Mouse (Mus musculus): ENCODE data around the gene Dab2ip. TPM values are rescaled to one million over a fixed set of nuclear protein-coding genes. Genes with fewer than 3 reads are reported as not detected.

Dab2ip gene
- polyA plus RNA-seq, 1 experiment from 2014 or later: 50.5 TPM

GRCm38 (mm10) chr2:35764328-35764727 lies 206.3 kb downstream of the Dab2ip start:
- no peaks in the 10 kb centered on the region for H3K27me3 ChIP-seq (replicated peaks; ENCODE audit: control insufficient read depth, insufficient read depth, low read length)
- ATAC-seq (ENCODE audit: low read depth): no peak
- 75% methylated on average over 8 of the region's 8 CpGs for WGBS
- H3K9ac ChIP-seq (ENCODE audit: low read depth, low read length): no peak overlapping the region
- no peak overlapping the region for H3K27ac ChIP-seq (replicated peaks; ENCODE audit: low read depth, low read length)
- H3K9me3 ChIP-seq (ENCODE audit: control insufficient read depth, low read length): no peaks in the 10 kb centered on the region
- H3K4me1 ChIP-seq (ENCODE audit: control insufficient read depth, insufficient read depth, low read length): peaks cover 13% of the 10 kb centered on the region; the same call in 1 of the 2 replicates
- no peaks in the 10 kb centered on the region for H3K36me3 ChIP-seq (ENCODE audit: control insufficient read depth, insufficient read depth, low read length)
- no peak for DNase-seq (ENCODE audit: low spot score)
- H3K4me2 ChIP-seq (ENCODE audit: low read depth, low read length): no peak overlapping the region
- H3K4me3 ChIP-seq (ENCODE audit: low read depth, low read length): no peak overlapping the region

DNA sequence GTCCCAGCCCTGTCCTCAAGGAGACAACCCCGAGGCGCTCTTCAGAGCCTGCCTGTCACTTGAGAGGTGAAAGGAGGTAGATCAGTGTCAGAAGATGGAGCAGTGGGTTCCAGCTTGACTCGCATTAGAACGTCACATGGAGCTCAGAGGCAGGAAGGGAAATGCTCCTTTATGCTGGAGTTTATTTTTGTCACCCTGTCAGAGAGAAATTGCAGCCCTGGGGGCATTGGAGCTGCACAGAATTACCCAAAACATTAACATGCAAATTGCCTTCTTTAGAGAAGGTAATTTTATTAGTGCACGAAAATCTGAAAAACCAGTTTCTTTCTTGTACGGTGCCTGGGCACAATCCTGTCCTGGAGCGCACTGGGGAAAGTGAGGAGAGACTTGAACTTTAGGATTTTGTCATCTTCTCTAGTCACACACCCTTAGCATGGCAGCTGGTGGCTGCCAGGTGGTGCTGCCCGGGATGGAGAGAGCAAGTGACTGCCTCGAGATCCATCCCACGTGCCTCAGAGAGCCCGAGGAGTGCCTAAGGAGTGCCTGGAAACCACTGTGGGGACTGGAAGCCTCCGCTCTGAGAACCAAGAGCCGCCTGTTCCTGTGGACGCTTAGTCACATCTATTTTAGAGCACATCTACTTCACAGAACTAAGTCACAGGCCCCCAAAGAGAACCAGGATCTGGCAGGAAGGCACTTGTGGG lies 209.9 kb downstream of the Dab2ip start:
- no peak; the same call in 1 of the 2 replicates for ATAC-seq (ENCODE audit: low read depth)
- no peaks in the 10 kb centered on the region for H3K9me3 ChIP-seq (ENCODE audit: control insufficient read depth, low read length)
- no peak overlapping the region for H3K4me2 ChIP-seq (ENCODE audit: low read depth, low read length)
- no peak overlapping the region for H3K4me3 ChIP-seq (ENCODE audit: low read depth, low read length)
- H3K36me3 ChIP-seq (ENCODE audit: control insufficient read depth, insufficient read depth, low read length): no peaks in the 10 kb centered on the region
- DNase-seq (ENCODE audit: low spot score): no peak
- H3K27me3 ChIP-seq (replicated peaks; ENCODE audit: control insufficient read depth, insufficient read depth, low read length): no peaks in the 10 kb centered on the region
- no peak overlapping the region for H3K27ac ChIP-seq (replicated peaks; ENCODE audit: low read depth, low read length)
- no peak overlapping the region for H3K9ac ChIP-seq (ENCODE audit: low read depth, low read length)
- 31% methylated on average over 14 of the region's 14 CpGs for WGBS
- H3K4me1 ChIP-seq (ENCODE audit: control insufficient read depth, insufficient read depth, low read length): peaks cover 13% of the 10 kb centered on the region; the same call in 1 of the 2 replicates

DNA sequence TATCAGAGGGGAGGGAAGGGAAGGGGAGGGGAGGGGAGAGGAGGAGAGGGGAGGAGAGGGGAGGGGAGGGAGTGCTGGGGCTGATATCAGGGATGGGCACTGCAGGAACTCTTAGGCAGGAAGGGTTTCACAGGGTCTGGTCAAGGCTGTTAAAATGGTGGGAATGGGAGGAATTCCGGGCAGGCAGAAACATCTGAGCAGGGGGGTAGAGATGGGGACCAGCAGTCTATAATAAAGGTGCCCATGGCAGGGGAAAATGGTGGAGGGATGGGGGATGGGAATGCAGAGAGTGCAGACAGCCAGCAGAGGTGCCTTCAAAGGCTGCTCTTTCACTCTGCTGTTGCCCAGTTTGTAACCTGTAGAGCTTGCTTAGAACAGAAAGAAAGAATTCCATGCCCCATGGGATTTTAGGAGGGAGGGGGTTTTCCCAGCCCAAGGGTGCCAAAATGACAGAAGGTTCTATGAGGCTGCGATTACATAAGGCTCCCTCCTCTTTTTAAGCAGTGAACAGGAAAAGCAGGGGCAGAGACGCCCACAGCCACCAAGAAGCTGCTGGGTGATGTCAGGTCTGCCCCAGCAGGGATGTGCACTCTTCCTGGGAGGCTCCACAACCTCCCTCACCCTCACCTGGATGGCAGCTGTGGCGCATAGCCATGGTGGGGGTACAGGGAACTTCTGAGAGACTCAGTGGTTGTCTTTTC lies 210.6 kb downstream of the Dab2ip start:
- H3K4me2 ChIP-seq (ENCODE audit: low read depth, low read length): no peak overlapping the region

DNA sequence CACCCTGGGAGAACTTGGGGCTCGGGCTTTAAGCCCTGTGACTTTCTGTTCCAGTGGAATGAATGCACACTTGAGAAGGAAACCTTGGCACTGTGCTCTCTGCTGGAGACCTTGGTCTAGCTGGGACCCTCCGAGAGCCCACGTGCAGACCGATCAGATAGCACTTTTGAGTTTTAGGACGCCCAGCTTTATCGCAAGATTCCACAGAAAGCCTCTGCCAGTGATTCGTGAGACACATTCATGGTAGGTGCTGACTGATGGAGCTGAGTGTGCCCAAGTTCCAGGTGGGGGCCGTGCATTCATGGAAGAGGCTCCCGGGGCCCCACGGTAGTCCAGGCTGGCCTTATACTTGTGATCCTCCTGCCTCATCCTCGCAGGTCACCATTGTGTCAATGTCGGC lies 211.3 kb downstream of the Dab2ip start:
- Histone ChIP-seq H3K9me3 (ENCODE audit: control insufficient read depth, low read length) (no peaks in the 10 kb centered on the region), H3K36me3 (ENCODE audit: control insufficient read depth, insufficient read depth, low read length) (no peaks in the 10 kb centered on the region), H3K27me3 (replicated peaks; ENCODE audit: control insufficient read depth, insufficient read depth, low read length) (no peaks in the 10 kb centered on the region), H3K4me3 (ENCODE audit: low read depth, low read length) (no peak overlapping the region), H3K4me2 (ENCODE audit: low read depth, low read length) (no peak overlapping the region), H3K4me1 (ENCODE audit: control insufficient read depth, insufficient read depth, low read length) (peaks cover 13% of the 10 kb centered on the region; the same call in 1 of the 2 replicates), H3K9ac (ENCODE audit: low read depth, low read length) (no peak overlapping the region), H3K27ac (replicated peaks; ENCODE audit: low read depth, low read length) (no peak overlapping the region)
- 89% methylated on average over 12 of the region's 12 CpGs for WGBS
- no peak for DNase-seq (ENCODE audit: low spot score)
- ATAC-seq (ENCODE audit: low read depth): no peak

More for the DNA sequence above, 210.6 kb downstream of the Dab2ip start:
- 36% methylated on average over 4 of the region's 4 CpGs for WGBS
- no peak overlapping the region for H3K27ac ChIP-seq (replicated peaks; ENCODE audit: low read depth, low read length)
- H3K27me3 ChIP-seq (replicated peaks; ENCODE audit: control insufficient read depth, insufficient read depth, low read length): no peaks in the 10 kb centered on the region
- ATAC-seq (ENCODE audit: low read depth) (no peak), DNase-seq (ENCODE audit: low spot score) (no peak)
- H3K9me3 ChIP-seq (ENCODE audit: control insufficient read depth, low read length): no peaks in the 10 kb centered on the region
- peaks cover 13% of the 10 kb centered on the region; the same call in 1 of the 2 replicates for H3K4me1 ChIP-seq (ENCODE audit: control insufficient read depth, insufficient read depth, low read length)
- no peaks in the 10 kb centered on the region for H3K36me3 ChIP-seq (ENCODE audit: control insufficient read depth, insufficient read depth, low read length)
- no peak overlapping the region for H3K4me3 ChIP-seq (ENCODE audit: low read depth, low read length)
- H3K9ac ChIP-seq (ENCODE audit: low read depth, low read length): no peak overlapping the region

- Histone ChIP-seq H3K4me2 (ENCODE audit: low read depth, low read length) (no peak overlapping the region), H3K9ac (ENCODE audit: low read depth, low read length) (no peak overlapping the region), H3K27me3 (replicated peaks; ENCODE audit: control insufficient read depth, insufficient read depth, low read length) (no peaks in the 10 kb centered on the region), H3K4me3 (ENCODE audit: low read depth, low read length) (no peak overlapping the region), H3K27ac (replicated peaks; ENCODE audit: low read depth, low read length) (no peak overlapping the region), H3K36me3 (ENCODE audit: control insufficient read depth, insufficient read depth, low read length) (no peaks in the 10 kb centered on the region), H3K9me3 (ENCODE audit: control insufficient read depth, low read length) (no peaks in the 10 kb centered on the region), H3K4me1 (ENCODE audit: control insufficient read depth, insufficient read depth, low read length) (peaks cover 13% of the 10 kb centered on the region; the same call in 1 of the 2 replicates)
- DNase-seq (ENCODE audit: low spot score) (no peak), ATAC-seq (ENCODE audit: low read depth) (no peak)
- 67% methylated on average over 2 of the region's 2 CpGs for whole genome bisulfite sequencing
Observed at GRCm38 (mm10) chr2:35770541-35770940, 212.5 kb downstream of the Dab2ip start.

DNA sequence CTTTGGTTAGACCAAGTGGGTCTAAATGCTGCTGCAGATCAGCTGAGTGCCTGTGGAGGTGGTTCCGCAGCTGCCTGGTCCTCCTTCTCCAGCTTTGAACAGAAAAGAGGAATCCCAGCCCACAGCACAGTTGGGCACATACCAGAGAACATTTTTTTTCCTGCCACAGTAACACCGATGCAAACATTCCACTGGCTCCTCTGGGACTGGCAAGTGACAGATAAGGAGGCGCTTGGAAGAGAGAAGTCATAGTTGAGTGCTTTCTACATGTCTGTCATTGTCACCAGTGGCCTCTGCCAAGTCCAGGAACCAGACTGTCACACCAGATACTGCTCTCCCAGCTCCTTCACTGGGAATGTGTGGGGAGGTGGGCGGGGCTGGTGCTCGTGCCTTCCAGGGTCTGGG lies 217.6 kb downstream of the Dab2ip start:
- no peaks in the 10 kb centered on the region for H3K36me3 ChIP-seq (ENCODE audit: control insufficient read depth, insufficient read depth, low read length)
- H3K9me3 ChIP-seq (ENCODE audit: control insufficient read depth, low read length): no peaks in the 10 kb centered on the region
- H3K9ac ChIP-seq (ENCODE audit: low read depth, low read length): no peak overlapping the region
- ATAC-seq (ENCODE audit: low read depth) (no peak), DNase-seq (ENCODE audit: low spot score) (no peak)
- WGBS: 46% methylated on average over 5 of the region's 5 CpGs
- no peaks in the 10 kb centered on the region for H3K27me3 ChIP-seq (replicated peaks; ENCODE audit: control insufficient read depth, insufficient read depth, low read length)
- no peaks in the 10 kb centered on the region for H3K4me1 ChIP-seq (ENCODE audit: control insufficient read depth, insufficient read depth, low read length)
- no peak overlapping the region for H3K4me3 ChIP-seq (ENCODE audit: low read depth, low read length)
- no peak overlapping the region for H3K4me2 ChIP-seq (ENCODE audit: low read depth, low read length)
- no peak overlapping the region for H3K27ac ChIP-seq (replicated peaks; ENCODE audit: low read depth, low read length)

DNA sequence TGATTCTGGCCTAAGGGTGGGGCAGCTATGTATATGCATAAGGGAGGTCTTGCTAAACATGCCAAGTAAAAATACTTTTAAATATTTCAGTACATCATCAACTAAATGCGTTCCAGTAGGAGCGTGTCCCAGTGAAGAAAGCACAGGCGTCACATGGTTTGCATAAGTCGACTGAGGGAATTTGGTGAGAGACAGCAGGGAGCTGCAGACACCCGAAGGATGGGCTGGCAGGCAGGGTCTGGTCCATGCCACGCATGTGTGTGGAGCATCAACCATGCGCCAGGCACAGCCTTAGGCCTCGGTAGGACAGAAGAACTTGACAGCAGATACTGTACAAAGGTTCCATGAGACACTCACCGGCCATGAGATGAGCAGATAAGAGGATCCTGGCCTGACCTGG lies 218.9 kb downstream of the Dab2ip start:
- DNase-seq (ENCODE audit: low spot score) (no peak), ATAC-seq (ENCODE audit: low read depth) (no peak)
- no peak overlapping the region for H3K9ac ChIP-seq (ENCODE audit: low read depth, low read length)
- no peaks in the 10 kb centered on the region for H3K36me3 ChIP-seq (ENCODE audit: control insufficient read depth, insufficient read depth, low read length)
- 76% methylated on average over 9 of the region's 9 CpGs for WGBS
- H3K4me2 ChIP-seq (ENCODE audit: low read depth, low read length): no peak overlapping the region
- H3K9me3 ChIP-seq (ENCODE audit: control insufficient read depth, low read length): no peaks in the 10 kb centered on the region
- H3K27ac ChIP-seq (replicated peaks; ENCODE audit: low read depth, low read length): no peak overlapping the region
- H3K27me3 ChIP-seq (replicated peaks; ENCODE audit: control insufficient read depth, insufficient read depth, low read length): no peaks in the 10 kb centered on the region
- H3K4me1 ChIP-seq (ENCODE audit: control insufficient read depth, insufficient read depth, low read length): no peaks in the 10 kb centered on the region
- H3K4me3 ChIP-seq (ENCODE audit: low read depth, low read length): no peak overlapping the region

DNA sequence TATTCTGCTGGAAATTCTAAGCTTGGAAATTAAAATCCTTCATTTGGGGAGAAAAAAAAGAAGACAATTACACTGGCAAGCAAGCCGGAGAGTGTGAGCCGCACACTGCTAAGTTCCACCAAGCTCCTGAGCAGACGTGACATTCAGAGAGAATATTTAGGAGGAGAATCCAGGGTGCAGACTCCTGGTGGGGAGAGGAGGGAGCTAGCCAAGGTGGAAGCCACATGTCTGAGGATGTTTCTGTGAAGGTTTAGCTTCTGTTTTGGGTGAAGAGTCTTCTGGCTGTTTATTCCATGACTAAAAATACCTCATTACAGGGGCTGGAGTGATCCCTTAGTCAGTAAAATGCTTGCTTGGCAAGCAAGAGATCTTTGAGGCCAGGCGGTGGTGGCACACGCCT lies 221.2 kb downstream of the Dab2ip start:
- Histone ChIP-seq H3K36me3 (ENCODE audit: control insufficient read depth, insufficient read depth, low read length) (no peaks in the 10 kb centered on the region), H3K27me3 (replicated peaks; ENCODE audit: control insufficient read depth, insufficient read depth, low read length) (no peaks in the 10 kb centered on the region), H3K4me2 (ENCODE audit: low read depth, low read length) (no peak overlapping the region), H3K9ac (ENCODE audit: low read depth, low read length) (no peak overlapping the region), H3K27ac (replicated peaks; ENCODE audit: low read depth, low read length) (no peak overlapping the region), H3K9me3 (ENCODE audit: control insufficient read depth, low read length) (no peaks in the 10 kb centered on the region), H3K4me3 (ENCODE audit: low read depth, low read length) (no peak overlapping the region), H3K4me1 (ENCODE audit: control insufficient read depth, insufficient read depth, low read length) (no peaks in the 10 kb centered on the region)
- no peak for DNase-seq (ENCODE audit: low spot score)
- ATAC-seq (ENCODE audit: low read depth): no peak
- WGBS: 79% methylated on average over 5 of the region's 5 CpGs
